Mouse (Mus musculus) liver, embryonic 14.5 days (tissue): ENCODE data around the gene Panx2. TPM values are rescaled to one million over a fixed set of nuclear protein-coding genes. Genes with fewer than 3 reads are reported as not detected.

ENCODE experiments used
- ATAC-seq: fragments of 200-750 bp; cut with Nextera tagmentation; 2 replicates; pipeline ENCODE4 v1.8.0; 2017; ENCODE audit warnings: moderate number of reproducible peaks, mild to moderate bottlenecking, moderate library complexity; ENCODE audit not compliant: insufficient read depth
- DNase-seq, 3 experiments: peaks; one replicate each; pipeline ENCODE4 v3.0.0-alpha.2; 2012 to 2013; ENCODE audit warnings: low read depth in 3 of 3, low spot score in 3 of 3
- H3K27ac ChIP-seq: fragments of 300-500 bp; sonication (generic); 2 replicates; pipeline ENCODE4 v1.5.1; 2014; ENCODE audit warnings: moderate library complexity, mild to moderate bottlenecking, control low read depth, inconsistent platforms
- H3K27me3 ChIP-seq: fragments of 300-500 bp; sonication (generic); 2 replicates; pipeline ENCODE4 v1.6.1; 2014; ENCODE audit warnings: mild to moderate bottlenecking, low read length, moderate library complexity; ENCODE audit not compliant: control insufficient read depth, insufficient read depth
- H3K36me3 ChIP-seq: fragments of 300-500 bp; sonication (generic); replicated peaks from 2 replicates; pipeline ENCODE4 v1.6.1; 2014; ENCODE audit warnings: low read depth; ENCODE audit not compliant: control insufficient read depth, insufficient read depth
- H3K4me1 ChIP-seq, 2 experiments: fragments of 200-500 bp in 1 of 2; fragments of 300-500 bp in 1 of 2; sonication (generic) in 1 of 2; replicated peaks; 2 replicates each; pipeline ENCODE4 v1.6.1; 2012 to 2014; ENCODE audit warnings: antibody characterized with exemption in 1 of 2, inconsistent platforms in 1 of 2, low read length in 1 of 2; ENCODE audit not compliant: control insufficient read depth in 2 of 2, insufficient read depth in 2 of 2
- H3K4me2 ChIP-seq: fragments of 300-500 bp; sonication (generic); 2 replicates; pipeline ENCODE4 v1.6.1; 2014; ENCODE audit warnings: low read depth, mild to moderate bottlenecking, control low read depth, moderate library complexity
- H3K4me3 ChIP-seq, 2 experiments: fragments of 200-500 bp in 1 of 2; fragments of 300-500 bp in 1 of 2; sonication (generic) in 1 of 2; 2 replicates each; pipeline ENCODE4 v1.5.1; 2012 to 2014; ENCODE audit warnings: low read depth in 2 of 2, low read length in 2 of 2, mild to moderate bottlenecking in 2 of 2, control low read depth in 1 of 2, inconsistent platforms in 1 of 2, moderate library complexity in 1 of 2; ENCODE audit not compliant: insufficient read depth in 1 of 2
- H3K9ac ChIP-seq: fragments of 300-500 bp; sonication (generic); replicated peaks from 2 replicates; pipeline ENCODE4 v1.6.1; 2014; ENCODE audit warnings: mild to moderate bottlenecking, control low read depth, moderate library complexity
- H3K9me3 ChIP-seq: fragments of 300-500 bp; sonication (generic); 2 replicates; pipeline ENCODE4 v1.6.1; 2016; ENCODE audit warnings: low read length, mixed read lengths; ENCODE audit not compliant: control insufficient read depth
- CTCF ChIP-seq: IDR thresholded peaks from 2 replicates; pipeline ENCODE4 v1.5.1; 2016; ENCODE audit warnings: antibody characterized with exemption, low read depth, control low read depth
- EP300 ChIP-seq: IDR thresholded peaks from 2 replicates; pipeline ENCODE4 v1.6.1; 2016; ENCODE audit warnings: antibody characterized with exemption, low read depth
- WGBS: fragments of 180-500 bp; shearing (Covaris S2); extraction: QIAGEN DNeasy Blood & Tissue Kit; methylation state at CpG from one replicate; pipeline ENCODE4 v1.1.7; 2014; ENCODE audit not compliant: insufficient replicate concordance; 5-methylcytosine and 5-hydroxymethylcytosine counted together
- polyA plus RNA-seq, 2 experiments: library from polyadenylated mRNA; depleted of rRNA in 1 of 2; stranded (reverse) in 1 of 2; unstranded in 1 of 2; fragments of >200 nt; fragmentation: Nextera tagmentation in 1 of 2; extraction: Ambion mirVana in 1 of 2; gene quantifications; 2 replicates each; pipeline versions ENCODE4 v1.2.1 to v1.2.3; 2012 to 2014

The Panx2 gene
- polyA plus RNA-seq (2012; rRNA removed) (0.01 TPM in 2 replicates), polyA plus RNA-seq (2014; fragmentation: Nextera tagmentation; extraction: Ambion mirVana) (not detected in 2 replicates)

DNA sequence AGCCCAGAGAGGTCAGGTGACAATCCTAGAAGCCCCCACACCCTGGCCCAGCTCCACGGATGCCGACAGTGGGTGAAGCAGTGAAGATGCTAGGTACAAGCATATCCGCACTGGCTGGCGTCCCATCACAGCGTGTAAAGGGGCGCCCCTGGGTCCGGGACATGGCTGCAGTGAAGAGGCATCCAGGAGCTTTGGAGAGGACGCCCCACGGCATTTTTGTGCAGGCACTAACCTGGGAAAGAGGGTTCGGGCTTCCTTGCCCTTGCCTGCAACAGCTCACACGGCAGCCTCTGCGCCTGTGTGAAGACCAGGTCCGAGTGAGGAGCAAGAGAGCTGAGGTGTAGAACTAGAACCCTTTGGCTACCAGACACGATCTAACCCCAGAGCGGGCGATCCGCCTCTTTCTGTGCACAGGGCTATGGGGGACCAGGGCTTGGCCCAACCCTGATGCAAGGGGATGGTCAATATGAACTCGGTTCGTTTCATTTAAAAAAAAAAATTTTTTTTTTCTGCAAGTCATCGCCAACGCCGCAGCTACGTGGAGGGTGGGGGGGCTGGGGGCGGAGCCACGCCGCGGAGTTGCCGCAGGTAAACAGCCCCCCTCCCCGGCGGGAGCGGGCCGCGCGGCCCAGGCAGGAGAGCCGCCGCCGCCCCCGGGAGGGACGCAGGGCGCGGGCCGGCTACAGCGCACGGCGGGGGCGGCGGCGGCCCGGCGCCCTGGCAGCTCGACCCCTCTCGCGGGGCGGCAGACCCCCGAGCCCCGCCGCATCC is at the start of gene Panx2:
Gene Panx2 (plus strand): TSS at position 574 of the 771 bp plus-strand sequence.
- no peak for TF ChIP-seq CTCF
- no peak for TF ChIP-seq EP300
- no peak within 1 kb of the TSS for H3K9ac ChIP-seq

DNA sequence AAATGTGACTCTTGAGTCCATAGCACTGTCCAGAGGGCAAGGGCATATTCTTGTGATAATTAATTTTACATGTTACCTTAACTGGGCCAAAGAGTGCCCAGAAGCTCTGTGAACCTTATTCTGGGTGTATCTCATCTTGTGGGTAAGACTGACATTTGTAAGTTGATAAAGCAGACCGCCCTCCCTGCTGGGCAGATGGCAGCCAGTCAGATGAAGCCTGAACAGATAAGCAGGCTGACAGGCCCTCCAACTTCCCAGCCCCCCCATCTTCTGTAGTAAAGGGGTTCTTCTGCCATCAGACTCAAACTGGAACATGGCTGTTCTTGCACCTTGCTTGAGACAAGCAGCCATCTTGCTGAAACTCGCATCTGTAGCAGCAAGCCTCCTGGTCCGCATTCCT is 42.8 kb upstream of the Panx2 start:
- Histone ChIP-seq H3K36me3 (no peaks in the 10 kb centered on the region), H3K9ac (no peak overlapping the region), H3K27ac (no peak overlapping the region), H3K27me3 (no peaks in the 10 kb centered on the region), H3K4me3 (no peak overlapping the region), H3K4me2 (no peak overlapping the region), H3K9me3 (no peaks in the 10 kb centered on the region), H3K4me1 (0 out of 4 replicates have a peak, but pooled peaks cover 0 to 4% of the 10 kb centered on the region in 2 experiments)
- ATAC-seq, result no peak
- 51% methylated on average over 3 of the region's 3 CpGs for WGBS
- TF ChIP-seq EP300 (no peak), CTCF (no peak)
- DNase-seq, result no peak

More for the DNA sequence above, at the start of gene Panx2:
- H3K27ac ChIP-seq, result no peak within 1 kb of the TSS
- H3K36me3 ChIP-seq, result no peaks in the 10 kb centered on the region
- ATAC-seq (no peak), DNase-seq (no peak)
- H3K9me3 ChIP-seq, result no peaks in the 10 kb centered on the region
- H3K4me1 ChIP-seq, result no peaks in the 10 kb centered on the region
- peak within 1 kb of the TSS; percentile 3 to 33; a peak in 3 of 4 replicates for H3K4me3 ChIP-seq
- WGBS, result 2% methylated on average over 54 of the region's 57 CpGs
- H3K4me2 ChIP-seq, result peak within 1 kb of the TSS; percentile 21
- peaks cover 39% of the 10 kb centered on the region for H3K27me3 ChIP-seq

DNA sequence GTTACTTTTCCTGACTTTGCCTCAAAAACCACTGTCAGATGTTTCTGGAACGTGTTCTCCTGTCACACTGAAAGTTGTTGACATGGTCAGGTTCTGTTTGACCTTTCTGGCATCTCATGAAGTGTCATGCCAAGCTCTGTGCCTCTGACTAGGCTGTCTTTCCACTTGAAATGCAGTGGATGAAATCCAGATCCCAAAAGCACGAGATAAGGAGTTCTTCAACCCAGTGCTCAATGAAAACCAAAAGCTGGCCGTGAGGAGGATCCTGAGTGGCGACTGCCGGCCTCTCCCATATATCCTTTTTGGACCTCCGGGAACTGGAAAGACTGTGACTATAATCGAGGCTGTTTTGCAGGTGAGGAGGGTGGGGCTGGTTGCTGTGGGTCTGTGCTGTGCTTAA is 39.4 kb upstream of the Panx2 start:
- no peak overlapping the region for H3K4me2 ChIP-seq
- TF ChIP-seq EP300 (no peak), CTCF (no peak)
- no peaks in the 10 kb centered on the region for H3K9me3 ChIP-seq
- no peak overlapping the region for H3K9ac ChIP-seq
- H3K27me3 ChIP-seq, result no peaks in the 10 kb centered on the region
- H3K4me3 ChIP-seq, result no peak overlapping the region
- H3K4me1 ChIP-seq, result 0 out of 4 replicates have a peak, but pooled peaks cover 0 to 4% of the 10 kb centered on the region in 2 experiments
- H3K36me3 ChIP-seq, result no peaks in the 10 kb centered on the region
- no peak overlapping the region for H3K27ac ChIP-seq
- WGBS, result 53% methylated on average over 7 of the region's 7 CpGs
- ATAC-seq (no peak), DNase-seq (no peak)

- Histone ChIP-seq H3K4me1 (0 out of 4 replicates have a peak, but pooled peaks cover 0 to 4% of the 10 kb centered on the region in 2 experiments), H3K4me2 (no peak overlapping the region), H3K4me3 (no peak overlapping the region), H3K27me3 (no peaks in the 10 kb centered on the region), H3K9me3 (no peaks in the 10 kb centered on the region), H3K36me3 (no peaks in the 10 kb centered on the region), H3K9ac (no peak overlapping the region), H3K27ac (no peak overlapping the region)
- no peak for TF ChIP-seq EP300
- no peak for TF ChIP-seq CTCF
- WGBS, result 61% methylated on average over 7 of the region's 7 CpGs
- DNase-seq (no peak), ATAC-seq (no peak)
Observed at GRCm38 (mm10) chr15:89020492-89020891, 39.0 kb upstream of the Panx2 start.

GRCm38 (mm10) chr15:89044381-89044780 is 15.2 kb upstream of the Panx2 start:
- no peak for DNase-seq
- WGBS, result 60% methylated on average over 5 of the region's 5 CpGs
- TF ChIP-seq EP300 (no peak), CTCF (no peak)
- Histone ChIP-seq H3K4me3 (no peak overlapping the region), H3K9ac (no peak overlapping the region), H3K4me2 (no peak overlapping the region), H3K9me3 (no peaks in the 10 kb centered on the region), H3K27ac (no peak overlapping the region), H3K4me1 (no peaks in the 10 kb centered on the region), H3K36me3 (no peaks in the 10 kb centered on the region), H3K27me3 (no peaks in the 10 kb centered on the region)
- ATAC-seq, result no peak
